Mouse (Mus musculus) cerebellum, adult 2 months (tissue): Measurements from ENCODE around the gene Ptpn14.

Experiments
- CTCF ChIP-seq: fragments of 200-500 bp; IDR thresholded peaks from 2 replicates; pipeline ENCODE4 v1.5.1; 2011; ENCODE audit warnings: low read depth, mild to moderate bottlenecking, control low read depth, low read length, moderate library complexity, borderline replicate concordance; ENCODE audit not compliant: insufficient read depth
- POLR2A ChIP-seq: fragments of 200-500 bp; IDR thresholded peaks from 2 replicates; pipeline ENCODE4 v1.6.1; 2011; ENCODE audit warnings: low read length, control low read depth, borderline replicate concordance; ENCODE audit not compliant: insufficient read depth

GRCm38 (mm10) chr1:189860942-189861315 lies 132.9 kb downstream of the Ptpn14 start:
- no peak for TF ChIP-seq POLR2A
- TF ChIP-seq CTCF = no peak
